Mouse (Mus musculus) kidney, adult 2 months (tissue): ENCODE results near the gene Itpa. TPM values are rescaled to one million over a fixed set of nuclear protein-coding genes. Genes with fewer than 3 reads are reported as not detected.

Experiments used
- DNase-seq: peaks from one replicate; pipeline ENCODE4 v3.0.0; 2021
- H3K27ac ChIP-seq: fragments of 200-500 bp; 2 replicates; pipeline ENCODE4 v1.5.1; 2012; ENCODE audit warnings: low read depth, low read length, control low read depth, inconsistent platforms; ENCODE audit not compliant: insufficient read depth
- H3K27me3 ChIP-seq: fragments of 200-500 bp; replicated peaks from 2 replicates; pipeline ENCODE4 v1.6.1; 2012; ENCODE audit warnings: mild to moderate bottlenecking, moderate library complexity, low read length, inconsistent platforms; ENCODE audit not compliant: control insufficient read depth, insufficient read depth
- H3K36me3 ChIP-seq: fragments of 200-500 bp; 2 replicates; pipeline ENCODE4 v1.6.1; 2012; ENCODE audit warnings: mild to moderate bottlenecking, moderate library complexity, low read length, inconsistent platforms; ENCODE audit not compliant: control insufficient read depth, insufficient read depth
- H3K4me1 ChIP-seq: fragments of 200-500 bp; 2 replicates; pipeline ENCODE4 v1.6.1; 2011; ENCODE audit warnings: low read length; ENCODE audit not compliant: control insufficient read depth, insufficient read depth
- H3K4me3 ChIP-seq: fragments of 200-500 bp; 2 replicates; pipeline ENCODE4 v1.5.1; 2011; ENCODE audit warnings: mild to moderate bottlenecking, low read depth, low read length, control low read depth; ENCODE audit not compliant: insufficient read depth
- CTCF ChIP-seq: fragments of 200-500 bp; conservative IDR thresholded peaks from 2 replicates; pipeline ENCODE4 v1.5.1; 2011; ENCODE audit warnings: low read depth, mild to moderate bottlenecking, control low read depth, low read length, moderate library complexity, mixed read lengths; ENCODE audit not compliant: insufficient read depth, insufficient read length
- POLR2A ChIP-seq: fragments of 200-500 bp; IDR thresholded peaks from one replicate; pipeline ENCODE4 v1.6.1; 2011; ENCODE audit warnings: low read depth, low read length, control low read depth
- WGBS: fragments of 180-500 bp; shearing (Covaris S2); methylation state at CpG from one replicate; pipeline ENCODE4 v1.1.7; 2018; 5-methylcytosine and 5-hydroxymethylcytosine counted together
- polyA plus RNA-seq: library from polyadenylated mRNA; depleted of rRNA; stranded (reverse); fragments of >200 nt; gene quantifications from 2 replicates; pipeline ENCODE4 v1.2.3, GENCODE M21; 2012; rRNA removed

Itpa gene
- polyA plus RNA-seq: 33.9 and 34.2 TPM in 2 replicates

DNA sequence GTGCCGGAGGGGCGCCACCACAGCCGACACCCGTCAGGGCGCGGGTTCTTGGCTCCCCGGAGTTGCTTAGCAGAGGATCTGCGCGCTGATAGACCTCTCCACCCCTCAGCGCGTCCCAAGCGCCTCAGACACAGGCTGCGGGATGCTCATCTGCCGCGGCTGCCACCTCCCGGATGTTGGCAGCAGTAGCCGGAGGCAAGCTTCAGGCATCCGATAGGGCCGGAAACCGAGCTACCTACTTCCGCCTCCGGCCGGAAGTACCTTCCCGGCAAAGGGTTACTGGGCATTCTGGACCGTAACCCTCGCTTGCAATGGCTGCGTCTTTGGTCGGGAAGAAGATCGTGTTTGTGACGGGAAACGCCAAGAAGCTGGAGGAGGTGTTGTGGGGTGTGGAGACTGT, at the start of gene Itpa:
Itpa (plus strand) TSS at position 52 of the 400 bp plus-strand sequence.
- H3K27ac ChIP-seq: peak within 1 kb of the TSS; percentile 61
- peak; percentile 93 for DNase-seq
- H3K4me3 ChIP-seq: peak within 1 kb of the TSS; percentile 97
- under 1% methylated on average over 31 of the region's 31 CpGs for WGBS
- H3K27me3 ChIP-seq: no peaks in the 10 kb centered on the region
- no peaks in the 10 kb centered on the region for H3K36me3 ChIP-seq
- TF ChIP-seq POLR2A (peak; percentile 41), CTCF (peak; percentile 45)
- H3K4me1 ChIP-seq: peaks cover 12% of the 10 kb centered on the region; the same call in 1 of the 2 replicates

DNA sequence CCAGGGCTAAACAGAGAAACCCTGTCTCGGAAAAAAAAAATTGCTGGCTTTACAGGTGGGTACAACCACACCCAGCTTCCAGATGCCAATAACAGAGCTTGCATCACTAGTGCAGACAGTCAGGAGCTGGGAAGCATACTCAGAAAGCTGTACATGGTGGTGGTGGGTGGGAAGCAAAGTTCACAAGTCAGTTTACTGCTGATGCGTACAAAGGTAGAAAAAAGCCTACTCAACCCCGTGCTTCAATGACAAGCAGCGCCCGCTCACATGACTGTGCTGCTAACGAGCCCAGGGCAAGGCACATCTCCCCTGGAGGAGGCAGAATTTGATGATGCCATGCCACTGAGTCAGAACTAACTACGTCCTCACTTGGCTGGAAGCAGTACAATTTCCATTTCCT, 48.4 kb upstream of the Itpa start:
- Histone ChIP-seq H3K4me1 (peaks cover 10% of the 10 kb centered on the region; the same call in 1 of the 2 replicates), H3K36me3 (peaks cover 6% of the 10 kb centered on the region), H3K27me3 (no peaks in the 10 kb centered on the region), H3K27ac (peak overlapping the region; percentile 37; the same call in 1 of the 2 replicates), H3K4me3 (no peak overlapping the region)
- 58% methylated on average over 7 of the region's 7 CpGs for WGBS
- TF ChIP-seq POLR2A (no peak), CTCF (no peak)
- peak; percentile 64 for DNase-seq

DNA sequence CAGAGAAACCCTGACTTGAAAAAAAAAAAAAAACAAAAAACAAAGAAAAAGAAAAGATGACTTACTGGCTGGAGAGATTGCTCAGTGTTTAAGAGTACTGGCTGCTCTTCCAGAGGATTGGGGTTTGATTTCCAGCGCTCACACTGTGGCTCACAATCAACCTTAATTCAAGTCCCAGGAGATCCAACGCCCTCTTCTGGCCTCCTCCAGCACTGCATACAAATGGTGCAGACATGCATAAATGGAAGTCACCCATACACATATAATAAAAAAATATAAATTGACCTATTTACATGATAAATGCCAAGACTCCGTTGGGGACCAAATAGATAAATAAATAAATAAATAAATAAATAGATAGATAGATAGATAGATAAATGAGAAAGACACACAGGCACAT, 39.0 kb upstream of the Itpa start:
- Histone ChIP-seq H3K4me1 (peaks cover 20% of the 10 kb centered on the region), H3K27ac (no peak overlapping the region), H3K36me3 (peaks cover 2% of the 10 kb centered on the region), H3K4me3 (no peak overlapping the region), H3K27me3 (no peaks in the 10 kb centered on the region)
- 71% methylated on average over 3 of the region's 3 CpGs for WGBS
- TF ChIP-seq POLR2A (no peak), CTCF (peak; percentile 23; the same call in 1 of the 2 replicates)
- no peak for DNase-seq

DNA sequence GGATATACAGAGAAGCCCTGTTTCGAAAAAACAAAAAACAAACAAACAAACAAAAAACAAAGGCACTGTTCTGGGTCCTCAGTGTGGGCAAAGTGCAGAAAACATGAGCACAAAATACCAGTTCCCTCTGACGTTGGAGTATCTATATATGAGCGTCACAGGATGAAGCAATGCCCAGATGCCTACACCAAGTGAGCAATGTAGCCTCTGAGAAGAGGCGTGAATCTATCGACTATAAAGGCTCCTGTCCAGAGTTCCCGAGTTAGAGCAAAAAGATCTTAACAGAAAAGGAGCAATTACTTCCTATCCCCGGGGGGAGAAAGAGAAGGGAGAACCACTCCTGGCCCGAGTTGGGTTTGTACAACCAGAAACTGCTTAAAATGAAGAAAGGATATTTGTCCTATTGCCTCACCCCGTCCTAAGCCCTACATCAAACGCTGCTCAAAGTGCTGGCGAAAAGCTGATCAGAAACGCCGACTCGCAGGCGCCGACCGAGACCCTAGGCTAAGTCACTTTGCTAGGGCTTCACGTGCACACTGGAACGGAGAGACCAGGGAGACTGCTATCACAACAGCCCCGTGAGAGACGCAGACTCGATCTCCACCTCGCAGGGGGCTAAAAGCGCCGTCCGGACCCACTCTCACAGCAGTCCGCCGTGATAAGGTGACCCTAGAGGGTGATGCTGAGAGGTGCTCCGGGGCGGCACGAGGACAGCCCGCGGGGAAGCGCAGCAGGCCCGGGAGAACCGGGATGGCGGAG, 38.2 kb upstream of the Itpa start:
- H3K27ac ChIP-seq: peak overlapping the region; percentile 49; the same call in 1 of the 2 replicates
- H3K4me3 ChIP-seq: peak overlapping the region; percentile 96
- TF ChIP-seq CTCF: no peak
- TF ChIP-seq POLR2A: no peak
- no peak for DNase-seq
- 2% methylated on average over 37 of the region's 37 CpGs for WGBS
- H3K36me3 ChIP-seq: peaks cover 2% of the 10 kb centered on the region
- H3K4me1 ChIP-seq: peaks cover 29% of the 10 kb centered on the region
- H3K27me3 ChIP-seq: no peaks in the 10 kb centered on the region

DNA sequence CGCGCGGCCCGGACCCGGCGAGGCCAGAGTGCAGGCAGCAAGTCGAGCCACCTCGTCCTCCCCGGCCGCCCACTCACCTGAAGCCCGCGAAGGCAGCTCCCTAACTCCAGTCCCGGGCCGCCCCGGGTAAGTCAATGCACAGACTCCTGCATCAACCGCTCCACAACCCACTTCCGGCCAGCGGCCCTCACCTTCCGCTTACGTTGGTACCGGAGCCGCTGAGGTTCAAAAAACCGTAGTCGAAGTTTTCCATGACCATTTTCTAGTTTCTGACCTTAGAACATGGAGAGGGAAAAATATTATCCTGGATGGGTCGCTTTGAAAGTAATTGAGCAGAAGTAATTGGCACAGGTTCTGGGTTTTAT, 37.6 kb upstream of the Itpa start, which contains the start of the genes Fastkd5 and Ubox5:
Fastkd5 (minus strand) TSS at position 189 of the 365 bp plus-strand sequence.
Ubox5 (minus strand) TSS at position 200 of the 365 bp plus-strand sequence.
- Histone ChIP-seq H3K4me3 (peak within 1 kb of the TSS; percentile 96), H3K27me3 (no peaks in the 10 kb centered on the region), H3K27ac (peak within 1 kb of the TSS; percentile 49; the same call in 1 of the 2 replicates), H3K4me1 (peaks cover 33% of the 10 kb centered on the region), H3K36me3 (peaks cover 2% of the 10 kb centered on the region)
- WGBS: under 1% methylated on average over 25 of the region's 25 CpGs
- TF ChIP-seq POLR2A: no peak
- no peak for TF ChIP-seq CTCF
- DNase-seq: peak; percentile 96

DNA sequence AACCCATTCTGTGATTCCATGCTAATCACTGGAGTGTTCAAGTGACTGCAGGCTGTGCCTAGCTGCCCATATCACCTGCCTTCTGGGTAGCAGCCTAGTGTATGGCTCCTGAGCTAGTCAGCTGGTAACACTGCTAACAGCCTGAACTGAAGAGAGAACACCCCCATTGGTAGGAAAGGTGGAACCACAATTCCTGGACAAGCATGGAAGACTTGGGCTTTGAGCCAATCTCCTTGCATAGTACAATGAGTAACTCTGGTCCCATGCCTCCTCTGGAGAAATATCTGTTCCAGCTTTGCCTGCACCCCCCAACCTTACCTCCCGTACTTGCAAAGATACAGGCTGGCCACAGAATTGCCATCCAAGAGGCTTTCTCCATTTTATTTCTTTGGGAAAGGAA, 35.0 kb upstream of the Itpa start:
- Histone ChIP-seq H3K4me1 (peaks cover 31% of the 10 kb centered on the region), H3K36me3 (peaks cover 2% of the 10 kb centered on the region; the same call in 1 of the 2 replicates), H3K4me3 (no peak overlapping the region), H3K27ac (no peak overlapping the region), H3K27me3 (no peaks in the 10 kb centered on the region)
- DNase-seq: peak; percentile 86
- 42% methylated on average over 1 of the region's 1 CpGs for WGBS
- TF ChIP-seq POLR2A: no peak
- TF ChIP-seq CTCF: no peak

DNA sequence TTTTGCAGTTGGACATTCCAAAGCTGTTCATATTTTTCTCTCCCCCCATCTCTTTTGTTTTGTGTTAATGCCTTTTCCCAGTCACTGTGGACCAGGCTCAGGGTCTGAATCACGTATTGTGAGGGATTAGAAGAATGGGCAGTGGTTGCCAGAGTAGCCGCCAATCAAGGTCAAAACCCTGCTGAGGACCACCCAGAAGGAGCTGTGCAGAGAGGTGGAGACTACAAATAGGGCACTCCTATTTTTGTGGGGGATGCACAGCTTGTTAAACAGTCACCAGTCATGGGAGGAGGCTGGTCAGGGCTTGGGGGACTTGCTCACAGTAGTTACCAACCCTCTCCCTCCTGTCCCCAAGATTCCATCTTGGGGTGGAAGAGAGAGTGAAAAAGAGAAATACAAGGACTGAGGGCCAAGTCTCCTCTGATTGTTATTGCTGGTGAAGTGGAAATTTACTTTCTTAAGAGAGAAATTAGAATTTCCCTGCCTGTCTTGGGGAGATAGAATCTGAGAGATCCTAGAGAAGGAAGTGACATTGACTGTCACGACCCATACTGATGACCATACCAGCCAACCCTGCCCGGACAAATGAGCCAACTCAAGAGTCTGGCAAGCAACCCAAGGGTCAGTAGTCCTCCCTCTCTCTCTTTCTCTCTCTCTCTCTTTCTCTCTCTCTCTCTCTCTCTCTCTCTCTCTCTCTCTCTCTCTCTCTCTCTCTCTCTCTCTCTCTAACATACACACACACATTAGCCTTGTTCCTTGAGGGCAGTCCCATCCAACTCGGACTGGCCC, 34.3 kb upstream of the Itpa start:
- TF ChIP-seq POLR2A (no peak), CTCF (no peak)
- peak; percentile 55 for DNase-seq
- no peak overlapping the region for H3K4me3 ChIP-seq
- H3K27ac ChIP-seq: no peak overlapping the region
- peaks cover 2% of the 10 kb centered on the region; the same call in 1 of the 2 replicates for H3K36me3 ChIP-seq
- peaks cover 31% of the 10 kb centered on the region for H3K4me1 ChIP-seq
- no peaks in the 10 kb centered on the region for H3K27me3 ChIP-seq
- WGBS: 42% methylated on average over 5 of the region's 5 CpGs
